Mouse (Mus musculus) erythroid progenitor cell, adult 5-6 weeks (primary cell): ENCODE measurements around the gene Klf1. TPM values are rescaled to one million over a fixed set of nuclear protein-coding genes. Genes with fewer than 3 reads are reported as not detected.

Experiments
- total RNA-seq, 2 experiments: library from RNA; stranded (forward) in 1 of 2; stranded (reverse) in 1 of 2; fragments of 150-400 nt in 1 of 2; fragments of 186-747, 209-891 nt in 1 of 2; gene quantifications; 2 replicates each; pipeline versions ENCODE4 v1.2.3 to v1.2.4; 2015 to 2017; ENCODE audit warnings: low replicate concordance in 2 of 2

The Klf1 gene
- total RNA-seq, 2 experiments from 2014 or later, result 262 to 399 TPM

Other genes starting within 250 kb of the Klf1 start
Only the 30 nearest of the 33 such genes appear.
- gene Trmt1, start 215.6 kb upstream of the Klf1 start, total RNA-seq (2015; ENCODE audit: low replicate concordance), result 7.9 and 13.4 TPM in 2 replicates
- 18.4 and 23.1 TPM in 2 replicates for gene Trmt1, start 215.6 kb upstream of the Klf1 start, total RNA-seq (2017; ENCODE audit: low replicate concordance)
- gene Nacc1, start 214.1 kb upstream of the Klf1 start, total RNA-seq (2015; ENCODE audit: low replicate concordance), result 24.3 and 25.6 TPM in 2 replicates
- 11.8 and 16.9 TPM in 2 replicates for gene Nacc1, start 214.1 kb upstream of the Klf1 start, total RNA-seq (2017; ENCODE audit: low replicate concordance)
- 98.7 and 109 TPM in 2 replicates for gene Lyl1, start 200.5 kb upstream of the Klf1 start, total RNA-seq (2015; ENCODE audit: low replicate concordance)
- gene Lyl1, start 200.5 kb upstream of the Klf1 start, total RNA-seq (2017; ENCODE audit: low replicate concordance), result 54.7 and 70.5 TPM in 2 replicates
- 12.2 and 21.6 TPM in 2 replicates for gene G430095P16Rik, start 178.9 kb upstream of the Klf1 start, total RNA-seq (2015; ENCODE audit: low replicate concordance)
- gene G430095P16Rik, start 178.9 kb upstream of the Klf1 start, total RNA-seq (2017; ENCODE audit: low replicate concordance), result 1.1 and 13.2 TPM in 2 replicates
- 53.7 and 76.0 TPM in 2 replicates for gene Nfix, start 101.6 kb upstream of the Klf1 start, total RNA-seq (2015; ENCODE audit: low replicate concordance)
- 33.6 and 36.8 TPM in 2 replicates for gene Nfix, start 101.6 kb upstream of the Klf1 start, total RNA-seq (2017; ENCODE audit: low replicate concordance)
- 2.5 and 3.8 TPM in 2 replicates for gene Dand5, start 79.1 kb upstream of the Klf1 start, total RNA-seq (2015; ENCODE audit: low replicate concordance)
- gene Dand5, start 79.1 kb upstream of the Klf1 start, total RNA-seq (2017; ENCODE audit: low replicate concordance), result 5.4 and 6.7 TPM in 2 replicates
- gene Gadd45gip1, start 70.4 kb upstream of the Klf1 start, total RNA-seq (2015; ENCODE audit: low replicate concordance), result 6.7 and 7.6 TPM in 2 replicates
- gene Gadd45gip1, start 70.4 kb upstream of the Klf1 start, total RNA-seq (2017; ENCODE audit: low replicate concordance), result 11.3 and 16.4 TPM in 2 replicates
- gene Rad23a, start 61.3 kb upstream of the Klf1 start, total RNA-seq (2015; ENCODE audit: low replicate concordance), result 273 and 355 TPM in 2 replicates
- gene Rad23a, start 61.3 kb upstream of the Klf1 start, total RNA-seq (2017; ENCODE audit: low replicate concordance), result 296 and 306 TPM in 2 replicates
- gene Calr, start 55.0 kb upstream of the Klf1 start, total RNA-seq (2015; ENCODE audit: low replicate concordance), result 261 and 337 TPM in 2 replicates
- 660 and 677 TPM in 2 replicates for gene Calr, start 55.0 kb upstream of the Klf1 start, total RNA-seq (2017; ENCODE audit: low replicate concordance)
- 11.2 and 19.7 TPM in 2 replicates for gene Farsa, start 44.9 kb upstream of the Klf1 start, total RNA-seq (2015; ENCODE audit: low replicate concordance)
- 29.4 and 35.6 TPM in 2 replicates for gene Farsa, start 44.9 kb upstream of the Klf1 start, total RNA-seq (2017; ENCODE audit: low replicate concordance)
- 65.2 and 133 TPM in 2 replicates for gene Syce2, start 29.8 kb upstream of the Klf1 start, total RNA-seq (2015; ENCODE audit: low replicate concordance)
- 9.2 and 29.9 TPM in 2 replicates for gene Syce2, start 29.8 kb upstream of the Klf1 start, total RNA-seq (2017; ENCODE audit: low replicate concordance)
- 16.9 and 36.9 TPM in 2 replicates for gene Gcdh, start 8.0 kb upstream of the Klf1 start, total RNA-seq (2015; ENCODE audit: low replicate concordance)
- gene Gcdh, start 8.0 kb upstream of the Klf1 start, total RNA-seq (2017; ENCODE audit: low replicate concordance), result 22.8 and 26.2 TPM in 2 replicates
- 32.7 and 33.2 TPM in 2 replicates for gene Dnase2a, start 6.6 kb downstream of the Klf1 start, total RNA-seq (2015; ENCODE audit: low replicate concordance)
- gene Dnase2a, start 6.6 kb downstream of the Klf1 start, total RNA-seq (2017; ENCODE audit: low replicate concordance), result 74.6 and 78.4 TPM in 2 replicates
- not detected in 2 replicates for gene Mast1, start 35.4 kb downstream of the Klf1 start, total RNA-seq (2015; ENCODE audit: low replicate concordance)
- gene Mast1, start 35.4 kb downstream of the Klf1 start, total RNA-seq (2017; ENCODE audit: low replicate concordance), result not detected in 2 replicates
- not detected in 2 replicates for gene Rtbdn, start 45.1 kb downstream of the Klf1 start, total RNA-seq (2015; ENCODE audit: low replicate concordance)
- not detected in 2 replicates for gene Rtbdn, start 45.1 kb downstream of the Klf1 start, total RNA-seq (2017; ENCODE audit: low replicate concordance)
- gene Gm49661, start 67.5 kb downstream of the Klf1 start, total RNA-seq (2015; ENCODE audit: low replicate concordance), result not detected in 2 replicates
- not detected in 2 replicates for gene Gm49661, start 67.5 kb downstream of the Klf1 start, total RNA-seq (2017; ENCODE audit: low replicate concordance)
- 2,168 and 2,598 TPM in 2 replicates for gene Prdx2, start 67.7 kb downstream of the Klf1 start, total RNA-seq (2015; ENCODE audit: low replicate concordance)
- 2,812 and 2,913 TPM in 2 replicates for gene Prdx2, start 67.7 kb downstream of the Klf1 start, total RNA-seq (2017; ENCODE audit: low replicate concordance)
- 82.6 and 141 TPM in 2 replicates for gene Rnaseh2a, start 67.8 kb downstream of the Klf1 start, total RNA-seq (2015; ENCODE audit: low replicate concordance)
- gene Rnaseh2a, start 67.8 kb downstream of the Klf1 start, total RNA-seq (2017; ENCODE audit: low replicate concordance), result 63.3 and 93.8 TPM in 2 replicates
- 8.0 and 12.3 TPM in 2 replicates for gene Junb, start 76.8 kb downstream of the Klf1 start, total RNA-seq (2015; ENCODE audit: low replicate concordance)
- 10.4 and 15.1 TPM in 2 replicates for gene Junb, start 76.8 kb downstream of the Klf1 start, total RNA-seq (2017; ENCODE audit: low replicate concordance)
- 0.42 and 0.72 TPM in 2 replicates for gene Hook2, start 88.7 kb downstream of the Klf1 start, total RNA-seq (2015; ENCODE audit: low replicate concordance)
- 2.6 and 4.6 TPM in 2 replicates for gene Hook2, start 88.7 kb downstream of the Klf1 start, total RNA-seq (2017; ENCODE audit: low replicate concordance)
- gene Best2, start 112.6 kb downstream of the Klf1 start, total RNA-seq (2015; ENCODE audit: low replicate concordance), result not detected in 2 replicates
- not detected in 2 replicates for gene Best2, start 112.6 kb downstream of the Klf1 start, total RNA-seq (2017; ENCODE audit: low replicate concordance)
- 42.8 and 69.2 TPM in 2 replicates for gene Asna1, start 123.4 kb downstream of the Klf1 start, total RNA-seq (2015; ENCODE audit: low replicate concordance)
- 19.0 and 29.3 TPM in 2 replicates for gene Asna1, start 123.4 kb downstream of the Klf1 start, total RNA-seq (2017; ENCODE audit: low replicate concordance)
- gene Trir, start 124.9 kb downstream of the Klf1 start, total RNA-seq (2015; ENCODE audit: low replicate concordance), result 143 and 183 TPM in 2 replicates
- 140 and 476 TPM in 2 replicates for gene Trir, start 124.9 kb downstream of the Klf1 start, total RNA-seq (2017; ENCODE audit: low replicate concordance)
- gene Tnpo2, start 135.0 kb downstream of the Klf1 start, total RNA-seq (2015; ENCODE audit: low replicate concordance), result 24.9 and 35.6 TPM in 2 replicates
- gene Tnpo2, start 135.0 kb downstream of the Klf1 start, total RNA-seq (2017; ENCODE audit: low replicate concordance), result 31.8 and 40.2 TPM in 2 replicates
- gene Fbxw9, start 158.1 kb downstream of the Klf1 start, total RNA-seq (2015; ENCODE audit: low replicate concordance), result 4.3 and 10.5 TPM in 2 replicates
- 1.4 and 2.8 TPM in 2 replicates for gene Fbxw9, start 158.1 kb downstream of the Klf1 start, total RNA-seq (2017; ENCODE audit: low replicate concordance)
- not detected in 2 replicates for gene Gm5741, start 166.1 kb downstream of the Klf1 start, total RNA-seq (2015; ENCODE audit: low replicate concordance)
- not detected in 2 replicates for gene Gm5741, start 166.1 kb downstream of the Klf1 start, total RNA-seq (2017; ENCODE audit: low replicate concordance)
- gene Dhps, start 169.8 kb downstream of the Klf1 start, total RNA-seq (2015; ENCODE audit: low replicate concordance), result 13.4 and 15.9 TPM in 2 replicates
- 3.5 and 4.7 TPM in 2 replicates for gene Dhps, start 169.8 kb downstream of the Klf1 start, total RNA-seq (2017; ENCODE audit: low replicate concordance)
- 37.7 and 66.3 TPM in 2 replicates for gene Wdr83os, start 178.8 kb downstream of the Klf1 start, total RNA-seq (2015; ENCODE audit: low replicate concordance)
- 7.3 and 23.1 TPM in 2 replicates for gene Wdr83os, start 178.8 kb downstream of the Klf1 start, total RNA-seq (2017; ENCODE audit: low replicate concordance)
- 30.6 and 35.6 TPM in 2 replicates for gene Wdr83, start 179.4 kb downstream of the Klf1 start, total RNA-seq (2015; ENCODE audit: low replicate concordance)
- gene Wdr83, start 179.4 kb downstream of the Klf1 start, total RNA-seq (2017; ENCODE audit: low replicate concordance), result 15.8 and 17.6 TPM in 2 replicates
- gene Man2b1, start 181.3 kb downstream of the Klf1 start, total RNA-seq (2015; ENCODE audit: low replicate concordance), result 19.8 and 34.4 TPM in 2 replicates
- 7.0 and 13.2 TPM in 2 replicates for gene Man2b1, start 181.3 kb downstream of the Klf1 start, total RNA-seq (2017; ENCODE audit: low replicate concordance)